Mouse (Mus musculus) left cerebral cortex, postnatal 4 days (tissue): ENCODE results near the gene Amn1. TPM values are rescaled to one million over a fixed set of nuclear protein-coding genes. Genes with fewer than 3 reads are reported as not detected.
A peak's percentile ranks its signal among the peaks of the same experiment; 100 is the strongest.
"Not testable (repeated sequence)": the region's sequence is repeated elsewhere in the genome, so short reads cannot be mapped to it uniquely, and the experiment has no call there.

Experiments used
- DNase-seq: peaks from one replicate; pipeline ENCODE4 v3.0.0-alpha.2; 2022
- intact Hi-C: fragments of 180-260 bp; cut with DNase I; formaldehyde crosslinking; loops from one replicate; pipeline ENCODE4 v1.15.1; 2025
- total RNA-seq, 2 experiments: library from RNA; stranded (reverse); gene quantifications; 2 replicates each; pipeline ENCODE4 v1.2.3; 2021

The Amn1 gene
- total RNA-seq, 2 experiments from 2014 or later, result 49.2 to 51.6 TPM

DNA sequence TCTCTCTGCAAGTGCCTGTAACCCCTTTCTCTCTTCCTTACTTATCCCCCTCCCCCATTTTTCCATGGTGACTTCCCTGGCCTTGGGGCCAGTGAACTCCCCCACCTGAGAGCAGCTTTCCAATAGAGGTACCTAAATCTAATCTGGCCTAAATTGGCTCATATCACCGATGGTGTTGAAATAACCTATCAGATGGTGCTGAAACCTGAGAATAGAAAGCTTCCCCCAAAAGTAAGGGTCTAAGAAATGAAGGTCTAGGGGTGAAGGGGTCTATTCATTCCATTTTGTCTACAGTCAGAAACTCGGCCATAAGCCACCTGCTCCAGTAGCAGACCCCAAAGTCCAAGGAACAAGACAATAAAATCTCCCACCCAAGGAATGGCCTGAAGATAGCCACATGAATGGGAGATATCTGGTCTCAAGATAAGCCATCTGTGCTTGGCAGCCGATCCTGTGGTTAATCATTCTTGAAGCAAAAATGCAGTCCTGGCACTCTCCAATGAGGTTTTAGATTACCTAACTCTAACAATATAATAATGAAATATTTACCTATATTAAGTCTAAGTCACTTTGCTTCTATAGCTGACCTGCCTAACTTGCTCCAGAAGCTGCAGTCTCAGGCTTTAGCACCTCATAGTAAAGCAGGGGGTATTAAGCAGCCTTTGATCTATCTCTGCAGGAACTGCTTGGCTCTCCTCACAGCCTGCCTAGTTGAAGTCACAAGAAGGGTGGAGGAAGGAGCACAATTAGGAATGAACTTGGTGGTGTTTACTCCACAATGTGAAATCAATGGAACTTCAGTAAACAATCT, 33.3 kb downstream of the Amn1 start:
- no peak for DNase-seq
- intact Hi-C loops, result no loop called here

DNA sequence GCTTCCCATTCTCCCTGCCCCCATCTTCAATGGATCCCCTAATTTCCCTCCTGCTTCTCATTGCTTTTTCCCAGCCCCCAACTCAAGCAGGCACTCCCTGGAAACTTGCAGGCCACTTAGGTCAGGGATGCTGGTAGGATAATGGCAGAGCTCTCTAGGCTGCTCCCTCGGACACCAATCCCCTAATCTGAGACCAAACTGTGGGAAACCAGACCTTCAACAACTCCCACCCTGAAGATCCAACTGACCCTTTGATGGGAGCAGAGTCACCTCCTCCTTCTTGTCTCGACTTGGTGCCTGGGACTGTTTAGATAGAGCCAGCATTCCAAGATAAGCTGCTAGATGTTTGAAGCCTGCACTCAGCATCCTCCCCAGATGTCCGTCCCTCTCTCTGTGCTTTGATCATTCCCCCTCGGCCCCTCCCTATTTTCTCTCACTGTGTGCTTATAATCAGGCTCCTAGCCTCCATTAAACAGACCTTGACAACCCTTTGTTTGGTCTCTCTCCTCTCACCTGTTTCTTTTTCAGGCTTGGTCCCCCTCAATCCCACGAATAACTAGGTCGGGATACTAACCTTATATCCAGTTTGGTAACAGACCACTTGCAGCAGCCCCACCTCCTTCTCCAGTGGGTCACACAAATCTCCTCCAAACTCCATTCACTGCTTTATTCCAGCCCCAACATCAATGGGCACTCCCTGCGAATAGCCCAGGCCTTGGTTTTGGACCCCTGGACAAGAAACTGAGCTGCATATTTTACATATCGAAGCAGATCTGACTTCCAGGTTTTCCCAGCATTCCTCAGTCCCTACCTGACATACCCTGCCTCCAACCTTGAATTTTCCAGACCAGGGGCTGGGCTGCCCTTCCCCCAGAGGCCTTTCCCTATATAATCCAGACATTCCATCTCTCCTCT, 34.1 kb downstream of the Amn1 start:
- no peak for DNase-seq
- intact Hi-C loops, result no loop called here

DNA sequence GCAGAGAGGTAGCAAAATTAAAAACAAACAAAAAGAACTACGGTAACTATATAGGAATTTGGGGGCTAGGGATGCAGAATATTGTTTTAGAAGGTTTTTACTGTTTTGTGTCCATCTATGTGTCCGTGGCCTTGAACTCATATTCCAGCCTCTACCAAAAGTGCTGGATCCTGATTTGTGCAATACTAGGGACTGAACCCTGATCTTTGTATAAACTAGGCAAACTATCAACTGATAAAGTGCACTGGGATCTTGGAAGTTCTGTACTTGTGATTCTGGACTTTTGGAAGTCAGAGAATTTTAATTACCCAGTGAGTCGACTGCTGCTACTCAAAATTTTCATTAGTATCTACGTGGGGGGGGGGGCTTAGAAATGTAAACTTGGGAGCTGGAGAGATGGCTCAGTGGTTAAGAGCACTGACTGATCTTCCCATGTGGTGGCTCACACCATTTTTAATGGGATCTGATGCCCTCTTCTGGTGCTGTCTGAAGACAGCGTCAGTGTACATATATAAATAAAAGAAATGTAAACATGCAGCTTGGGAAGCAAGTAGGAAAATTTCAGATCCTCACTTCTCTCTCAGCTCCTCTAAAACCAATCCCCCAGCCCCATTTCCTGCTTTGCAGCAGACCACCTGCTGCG, 34.9 kb downstream of the Amn1 start:
- intact Hi-C loops, result no loop called here
- no peak for DNase-seq

DNA sequence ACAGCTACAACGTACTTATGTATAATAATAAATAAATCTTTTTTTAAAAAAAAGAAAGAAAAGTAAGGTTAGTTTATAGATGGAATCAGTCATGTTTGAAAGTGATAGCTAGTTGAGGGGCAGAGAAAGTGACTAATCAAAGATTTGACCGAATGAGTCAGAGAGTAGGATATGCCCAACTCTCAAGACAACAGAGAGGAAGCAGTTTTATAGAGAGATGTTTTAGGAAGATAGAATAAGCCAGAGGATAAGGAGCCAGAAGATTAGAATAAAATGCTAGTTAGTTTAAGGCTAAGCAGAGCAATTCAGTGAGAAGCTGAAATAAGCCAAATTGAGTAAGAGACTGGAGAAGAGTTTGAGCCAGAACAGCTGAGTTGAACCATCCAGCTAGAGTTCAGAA, 36.4 kb downstream of the Amn1 start:
- no peak for DNase-seq
- intact Hi-C loops, result no loop called here

DNA sequence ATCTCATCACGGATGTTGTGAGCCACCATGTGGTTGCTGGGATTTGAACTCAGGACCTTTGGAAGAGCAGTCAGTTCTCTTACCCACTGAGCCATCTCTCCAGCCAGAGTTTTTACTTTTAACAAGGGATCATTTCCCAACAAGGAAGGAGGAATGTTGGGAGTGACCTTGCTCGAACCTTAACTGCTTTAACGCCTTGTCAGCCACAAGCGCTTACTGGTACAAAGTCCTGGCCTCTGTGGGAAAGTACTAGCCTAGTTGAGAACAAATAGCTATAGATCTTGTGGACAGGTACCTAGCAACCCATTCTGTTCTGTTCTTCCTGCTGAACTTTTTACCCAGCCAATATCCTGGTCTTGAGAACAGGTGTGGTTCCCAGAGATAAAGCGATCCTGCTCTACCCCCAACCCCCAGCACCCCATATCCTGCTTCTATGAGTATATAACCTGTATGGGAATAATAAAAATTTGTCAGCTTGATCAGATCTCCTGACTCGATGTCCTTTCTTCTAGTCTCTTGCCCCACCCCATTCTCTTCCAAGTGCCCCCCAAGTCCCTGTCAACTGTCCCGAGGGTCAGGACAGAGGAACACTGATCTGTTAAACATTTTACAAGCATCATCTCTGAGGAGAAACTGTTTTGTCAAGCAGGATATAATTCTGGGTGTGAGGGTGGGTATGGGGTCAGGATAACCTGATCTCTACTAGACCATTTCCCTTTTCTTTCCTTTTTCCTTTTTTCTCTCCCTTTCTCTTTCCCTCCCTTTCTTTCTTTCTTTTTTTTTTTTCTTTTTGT, 39.9 kb downstream of the Amn1 start:
- intact Hi-C loops, result no loop called here
- DNase-seq, result no peak

DNA sequence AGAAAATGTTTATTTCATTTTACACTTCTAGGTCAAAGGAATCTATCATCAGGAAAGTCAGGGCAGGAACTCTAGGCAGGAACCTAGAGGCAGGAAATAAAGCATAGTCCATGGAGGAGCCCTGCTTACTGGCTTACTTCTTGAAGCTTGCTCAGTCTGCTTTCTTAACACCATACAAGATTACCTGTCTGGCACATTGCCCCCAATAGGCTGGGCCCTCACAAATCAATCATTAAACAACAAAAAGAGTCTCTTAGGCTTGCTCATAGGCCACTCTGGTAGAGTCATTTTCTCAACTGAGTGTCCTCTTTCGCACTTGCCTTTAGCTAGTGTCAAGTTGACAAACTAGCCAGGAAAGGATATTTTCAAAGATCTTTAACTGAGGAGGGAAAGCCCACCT, 43.4 kb downstream of the Amn1 start:
- DNase-seq, result no peak
- intact Hi-C loops, result no loop called here

DNA sequence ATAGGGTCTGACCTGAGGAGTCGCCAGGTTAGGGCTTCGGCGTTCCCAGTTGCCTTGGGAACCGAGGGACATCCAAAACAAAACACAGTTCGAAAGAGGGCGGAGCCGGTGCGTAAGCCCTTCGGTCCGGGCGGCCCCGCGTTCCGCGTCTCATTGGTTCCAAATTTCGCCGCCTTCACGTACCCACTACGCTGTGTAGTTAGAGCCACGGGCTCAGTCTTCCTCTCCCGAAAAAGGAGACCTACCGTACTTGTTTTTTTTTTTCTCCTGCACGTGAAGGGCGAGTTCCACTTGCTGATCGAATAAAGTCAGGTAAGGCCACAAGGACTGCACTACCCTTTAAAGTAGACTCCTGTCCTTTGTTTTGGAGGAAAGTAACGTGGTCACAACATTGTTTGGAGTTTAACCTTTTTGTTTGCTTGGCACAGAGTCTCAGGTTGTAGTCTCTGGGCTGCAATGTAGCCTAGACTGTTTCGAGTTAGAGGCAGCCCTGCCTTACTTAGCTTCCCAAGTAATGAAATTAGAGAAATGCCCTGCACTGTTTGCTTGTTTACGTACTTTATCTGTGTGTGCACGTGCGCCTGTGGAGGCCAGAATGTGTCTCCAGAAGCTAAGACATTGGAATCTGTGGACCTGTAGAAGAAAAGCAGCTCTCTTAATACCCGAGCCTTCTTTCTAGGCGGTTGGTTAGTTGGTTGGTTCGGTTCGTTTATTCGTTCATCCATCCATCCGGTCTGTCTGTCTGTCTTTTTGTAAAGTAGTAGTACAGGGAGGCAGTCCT, 46.9 kb downstream of the Amn1 start:
- intact Hi-C loops, result no loop called here
- peak; percentile 69 for DNase-seq

DNA sequence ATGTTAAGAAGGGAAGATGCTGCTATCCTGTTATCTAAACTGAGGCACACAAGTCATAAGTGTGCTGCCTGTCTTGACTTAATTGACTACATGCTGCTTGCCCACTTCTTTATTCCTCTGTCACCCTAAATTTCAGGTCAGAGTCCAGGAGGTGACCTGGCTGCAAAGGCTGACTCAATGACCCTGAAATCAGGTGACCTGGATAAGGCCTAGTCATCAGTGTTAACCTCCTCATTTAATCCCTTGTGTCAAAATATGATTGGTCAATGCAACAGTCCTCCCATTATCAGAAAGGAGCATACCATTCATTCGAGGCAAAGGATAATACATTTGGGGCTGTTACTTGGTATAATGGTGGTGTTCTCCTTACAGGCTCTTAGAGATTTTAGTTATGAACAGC, 49.0 kb downstream of the Amn1 start, which contains the start of gene Etfbkmt:
TSS of gene Etfbkmt (plus strand) at position 379 of the 400 bp plus-strand sequence.
- no peak for DNase-seq
- intact Hi-C loops, result loop anchor here (10.0 kb wide), 1 partner anchor 235 kb away; no protein-coding TSS in a partner anchor

DNA sequence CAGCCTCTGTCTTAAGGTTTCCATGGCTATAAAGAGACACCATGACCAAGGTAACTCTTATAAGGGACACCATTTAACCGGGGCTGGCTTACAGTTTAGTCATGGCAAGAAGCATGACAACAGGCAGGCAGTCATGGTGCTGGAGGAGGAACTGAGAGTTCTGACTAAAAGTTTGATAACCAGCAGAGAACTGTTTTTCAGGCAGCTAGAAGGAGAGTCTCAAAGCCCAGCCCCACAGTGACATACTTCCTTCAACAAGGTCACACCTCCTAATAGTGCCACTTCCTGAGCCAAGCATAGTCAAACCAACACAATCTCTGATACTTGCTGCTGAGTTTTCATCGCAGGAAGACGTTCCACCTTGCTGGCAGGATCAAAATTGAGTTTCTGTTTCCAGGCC, 49.5 kb downstream of the Amn1 start:
- no peak for DNase-seq
- intact Hi-C loops, result loop anchor here (10.0 kb wide), 1 partner anchor 236 kb away; no protein-coding TSS in a partner anchor

DNA sequence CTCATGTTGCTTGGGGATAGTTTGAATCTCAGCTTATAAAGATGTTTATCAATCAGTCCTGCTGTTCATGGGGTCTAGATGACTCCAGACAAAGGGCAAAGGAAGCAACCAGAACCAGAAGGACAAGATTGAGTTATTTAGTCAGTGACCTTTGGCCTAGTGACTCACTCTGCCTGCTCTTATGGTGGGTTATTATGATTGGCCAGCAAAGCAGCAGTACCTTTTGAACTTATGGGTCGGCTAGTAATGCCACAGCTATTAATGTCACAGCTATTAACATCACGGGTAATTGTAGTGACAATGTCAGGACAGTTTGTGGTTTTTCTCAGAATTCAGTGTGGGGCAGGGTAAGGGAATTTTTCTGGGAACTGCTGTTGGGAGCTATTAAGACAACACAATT, 50.6 kb downstream of the Amn1 start:
- DNase-seq, result no peak
- intact Hi-C loops, result loop anchor here (10.0 kb wide), 1 partner anchor 237 kb away; no protein-coding TSS in a partner anchor

DNA sequence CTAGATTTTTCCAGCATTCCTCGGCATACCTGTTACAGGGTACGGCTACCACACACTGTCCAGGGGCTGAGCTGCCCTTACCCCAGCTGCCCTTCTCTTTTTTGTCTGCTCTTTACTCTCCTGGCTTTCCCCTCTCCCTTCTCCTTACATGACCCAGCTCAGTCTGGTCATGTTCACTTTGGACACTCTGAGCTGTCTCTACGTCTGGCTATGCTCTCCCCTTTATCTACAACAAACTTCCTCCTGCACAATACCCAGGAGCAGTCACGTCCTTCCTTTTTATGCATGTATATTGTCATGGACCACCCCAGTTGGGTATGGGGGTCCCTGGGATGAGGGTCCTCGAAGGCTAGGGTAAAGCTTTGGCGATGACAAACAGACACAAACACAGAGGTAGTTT, 52.9 kb downstream of the Amn1 start:
- intact Hi-C loops, result loop anchor here (10.0 kb wide), 1 partner anchor 239 kb away; no protein-coding TSS in a partner anchor
- no peak for DNase-seq

DNA sequence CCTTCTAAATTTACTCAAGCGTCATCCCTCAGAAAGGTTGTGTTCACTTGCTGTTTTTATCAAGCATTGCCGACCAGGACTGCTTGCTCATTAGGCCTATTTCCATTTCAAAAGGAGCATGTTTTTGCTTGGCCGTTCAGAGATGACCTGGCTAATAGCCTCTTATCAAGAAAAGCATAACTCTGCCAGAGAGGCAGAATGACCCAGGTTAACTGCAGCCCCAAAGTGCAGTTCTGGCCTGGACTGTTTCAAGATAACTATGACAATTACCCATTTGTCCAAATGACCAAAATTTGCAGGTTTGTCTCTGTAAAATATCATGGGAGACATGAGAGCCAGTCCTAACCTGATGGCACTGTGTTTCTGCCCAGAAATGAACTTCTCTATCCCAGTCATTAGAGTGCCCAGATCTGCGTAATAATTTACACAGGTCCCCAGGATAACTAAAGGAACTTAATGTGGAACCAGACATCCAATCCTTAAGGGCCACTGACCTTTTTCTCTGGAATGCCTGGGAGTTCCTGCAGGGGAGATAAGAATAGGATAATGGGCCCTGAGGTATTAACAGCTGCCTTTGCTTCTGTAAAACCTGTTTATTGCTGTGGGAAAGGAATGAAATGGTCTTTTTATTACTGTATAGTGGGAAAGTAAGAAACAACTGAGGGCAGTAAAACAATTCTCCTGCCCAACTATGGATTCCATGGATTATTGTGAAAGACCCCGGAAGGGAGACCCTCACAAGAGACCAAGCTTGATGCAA, 53.9 kb downstream of the Amn1 start:
- intact Hi-C loops, result loop anchor here (10.0 kb wide), 1 partner anchor 240 kb away; no protein-coding TSS in a partner anchor

DNA sequence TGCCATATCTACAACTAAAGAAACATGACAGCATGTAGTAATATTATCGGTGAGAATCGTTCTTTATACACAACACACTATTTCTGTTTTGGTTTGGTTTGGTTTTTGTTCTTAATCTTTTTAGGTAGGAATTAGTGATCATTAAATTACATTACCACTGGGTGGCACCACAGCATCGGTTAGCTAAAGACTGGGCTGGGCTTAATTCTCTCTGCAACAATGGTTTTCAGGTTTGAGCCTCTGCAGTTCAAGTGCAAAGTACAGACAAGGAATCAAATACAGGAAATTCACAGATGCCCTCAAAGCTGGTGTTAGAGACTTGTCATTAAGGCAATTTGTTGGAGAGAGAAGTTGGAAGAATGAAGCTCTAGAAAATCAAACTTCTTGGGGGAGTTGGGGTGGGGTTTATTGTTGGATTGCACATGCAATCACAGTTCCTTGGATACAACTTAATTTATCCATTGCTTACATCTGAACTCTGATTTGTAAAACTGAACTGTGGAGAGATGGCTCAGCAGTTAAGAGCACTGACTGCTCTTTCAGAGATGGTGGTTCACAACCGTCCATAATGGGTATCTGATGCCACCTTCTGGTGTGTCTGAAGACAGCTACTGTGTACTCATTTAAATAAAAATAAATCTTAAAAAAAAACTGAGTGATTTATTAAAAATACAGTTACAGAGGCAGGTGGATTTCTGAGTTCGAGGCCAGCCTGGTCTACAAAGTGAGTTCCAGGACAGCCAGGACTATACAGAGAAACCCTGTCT, 56.0 kb downstream of the Amn1 start:
- intact Hi-C loops, result loop anchor here (10.0 kb wide), 1 partner anchor 242 kb away; no protein-coding TSS in a partner anchor
- DNase-seq, result peak; percentile 25

More for the DNA sequence above, 53.9 kb downstream of the Amn1 start:
- no peak for DNase-seq

DNA sequence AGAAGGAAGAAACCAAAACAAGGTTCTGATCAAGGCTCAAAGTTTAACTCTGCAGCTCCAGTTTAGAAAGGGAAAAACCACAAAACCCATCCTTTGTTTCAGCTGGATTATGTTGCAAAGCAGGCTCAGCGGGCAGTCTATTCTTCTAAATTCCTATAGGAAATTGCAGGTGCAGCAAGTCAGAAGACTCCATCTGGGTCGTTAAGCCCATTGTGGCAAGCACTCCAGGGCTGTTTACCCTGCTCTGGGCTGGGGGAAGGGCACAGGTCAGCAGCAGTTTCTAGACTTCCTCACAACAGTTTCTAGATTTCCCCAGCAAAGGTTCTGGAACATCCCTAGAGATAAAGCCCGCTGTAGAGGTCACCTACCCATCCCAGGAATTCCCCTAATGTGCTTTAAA, 57.4 kb downstream of the Amn1 start:
- DNase-seq, result no peak
- intact Hi-C loops, result loop anchor here (10.0 kb wide), 1 partner anchor 244 kb away; no protein-coding TSS in a partner anchor

DNA sequence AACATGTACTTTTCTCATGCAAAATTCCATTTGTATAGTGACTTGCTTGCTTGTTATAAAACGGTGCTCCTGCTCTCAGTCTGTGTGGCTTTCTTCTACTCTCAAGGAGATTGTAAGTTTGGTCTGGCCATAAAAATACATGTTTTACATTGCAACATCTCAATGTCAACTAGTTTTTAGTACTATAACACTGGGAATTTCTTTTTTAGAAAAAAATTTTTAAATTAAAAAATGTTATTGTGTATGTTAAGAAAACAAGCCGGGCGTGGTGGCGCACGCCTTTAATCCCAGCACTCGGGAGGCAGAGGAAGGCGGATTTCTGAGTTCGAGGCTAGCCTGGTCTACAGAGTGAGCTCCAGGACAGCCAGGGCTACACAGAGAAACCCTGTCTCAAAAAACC, 58.6 kb downstream of the Amn1 start, which contains the start of gene Gm10203:
TSS of gene Gm10203 (plus strand) at position 301 of the 400 bp plus-strand sequence.
- DNase-seq, result not testable (repeated sequence)
- intact Hi-C loops, result loop anchor here (10.0 kb wide), 2 partner anchors 195 to 245 kb away; no protein-coding TSS in a partner anchor

DNA sequence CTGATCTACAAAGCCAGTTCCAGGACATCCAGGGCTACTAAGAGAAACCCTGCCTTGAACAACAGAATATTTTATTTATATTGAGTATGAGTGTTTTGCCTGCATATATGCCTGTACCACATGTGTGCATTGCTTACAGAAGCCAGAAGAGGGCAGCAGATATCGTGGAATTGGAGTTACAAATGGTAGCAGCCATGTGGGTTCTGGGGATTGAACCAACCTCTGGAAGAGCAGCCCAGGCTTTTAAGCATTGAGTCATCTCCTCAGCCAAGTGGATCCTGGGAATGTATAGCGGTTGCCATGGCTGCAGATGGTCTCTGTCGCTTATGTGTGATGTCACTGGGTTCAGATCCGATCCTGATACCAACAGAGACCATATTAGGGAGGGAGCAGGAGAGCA, 61.8 kb downstream of the Amn1 start:
- peak; percentile 36 for DNase-seq
- intact Hi-C loops, result loop anchor here (10.0 kb wide), 1 partner anchor 192 kb away; no protein-coding TSS in a partner anchor

DNA sequence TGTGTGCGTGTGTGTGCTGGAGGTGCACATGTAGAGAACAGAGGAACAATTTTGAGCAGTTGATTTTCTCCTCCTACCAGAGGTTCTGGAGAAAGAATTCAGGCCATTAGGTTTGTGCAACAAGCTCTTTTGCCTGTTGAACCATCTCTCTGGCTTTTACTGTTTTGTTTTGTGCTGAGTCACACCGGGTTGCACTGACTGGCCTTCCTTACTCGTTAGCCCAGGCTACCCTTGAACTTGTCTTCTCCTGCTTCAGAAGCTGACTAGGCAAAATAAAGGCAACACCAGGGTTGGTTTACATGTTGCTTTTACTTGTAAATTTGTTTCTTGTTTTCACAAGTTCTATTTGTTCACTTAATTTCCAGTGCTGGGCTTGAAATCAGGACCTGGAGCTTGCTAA, 65.5 kb downstream of the Amn1 start:
- intact Hi-C loops, result loop anchor here (10.0 kb wide), 1 partner anchor 188 kb away; no protein-coding TSS in a partner anchor
- no peak for DNase-seq
